Mouse (Mus musculus) myocyte (in vitro differentiated cells): Measurements from ENCODE around the gene Pmel.

ENCODE experiments used
- E2F4 ChIP-seq: IDR thresholded peaks from one replicate; pipeline ENCODE4 v1.6.1; 2011; ENCODE audit warnings: mild to moderate bottlenecking, control low read depth, moderate library complexity; ENCODE audit not compliant: insufficient read depth
- MAX ChIP-seq: IDR thresholded peaks from one replicate; pipeline ENCODE4 v1.6.1; 2011; ENCODE audit warnings: low read depth, mild to moderate bottlenecking, control low read depth
- MYOG ChIP-seq, 3 experiments: IDR thresholded peaks; one replicate each; pipeline ENCODE4 v1.6.1; 2011; ENCODE audit warnings: control low read depth in 2 of 3, low read depth in 2 of 3, mild to moderate bottlenecking in 2 of 3; ENCODE audit not compliant: insufficient read length in 2 of 3, control insufficient read depth in 1 of 3, insufficient read depth in 1 of 3
- POLR2A ChIP-seq: IDR thresholded peaks from one replicate; pipeline ENCODE4 v1.6.1; 2011; ENCODE audit warnings: low read depth, mild to moderate bottlenecking, control low read depth, moderate library complexity; ENCODE audit not compliant: insufficient read length
- POLR2AphosphoS2 ChIP-seq: IDR thresholded peaks from one replicate; pipeline ENCODE4 v1.6.1; 2011; ENCODE audit warnings: low read depth, control low read depth; ENCODE audit not compliant: insufficient read length
- TCF12 ChIP-seq: IDR thresholded peaks from one replicate; pipeline ENCODE4 v1.6.1; 2011; ENCODE audit warnings: mild to moderate bottlenecking, control low read depth; ENCODE audit not compliant: poor library complexity, insufficient read depth, severe bottlenecking
- USF1 ChIP-seq: IDR thresholded peaks from one replicate; pipeline ENCODE4 v1.6.1; 2011; ENCODE audit warnings: low read depth, mild to moderate bottlenecking, control low read depth, moderate library complexity

DNA sequence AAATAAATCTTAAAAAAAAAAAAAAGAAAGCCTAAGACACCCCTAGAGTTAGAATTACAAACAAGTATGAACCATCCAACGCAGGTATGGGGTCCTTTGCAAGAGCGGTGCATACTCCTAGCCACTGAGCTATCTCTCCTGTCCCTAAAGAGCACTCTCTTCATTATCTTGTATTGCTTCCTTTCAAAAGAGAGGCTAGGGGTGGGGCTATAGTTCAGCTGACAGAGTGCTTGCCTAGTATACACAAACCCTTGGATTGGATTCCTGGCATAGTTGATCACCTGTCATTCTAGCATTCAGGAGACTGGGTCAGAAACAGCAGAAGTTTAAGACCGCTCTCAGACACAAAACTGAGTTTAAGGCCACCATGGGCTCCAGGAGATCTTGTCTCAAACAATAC is 48.7 kb upstream of the Pmel start:
- no peak for TF ChIP-seq POLR2A
- TF ChIP-seq POLR2AphosphoS2 = no peak
- no peak for TF ChIP-seq MYOG (IDR thresholded peaks at IDR 0.05; ENCODE audit: control insufficient read depth in 1 of 3, insufficient read depth in 1 of 3, insufficient read length in 2 of 3, low read depth in 2 of 3)
- no peak for TF ChIP-seq USF1
- no peak for TF ChIP-seq TCF12
- no peak for TF ChIP-seq E2F4
- no peak for TF ChIP-seq MAX
